Mouse (Mus musculus) liver, adult 2 months (tissue): ENCODE results near the gene Rbm25. TPM values are rescaled to one million over a fixed set of nuclear protein-coding genes. Genes with fewer than 3 reads are reported as not detected.

Source experiments
- DNase-seq: peaks from one replicate; pipeline ENCODE4 v3.0.0-alpha.2; 2011; ENCODE audit warnings: low read depth, low spot score; ENCODE audit errors: extremely low read depth
- H3K27ac ChIP-seq: fragments of 200-500 bp; replicated peaks from 2 replicates; pipeline ENCODE4 v1.5.1; 2012; ENCODE audit warnings: low read depth, mild to moderate bottlenecking, control low read depth, inconsistent platforms, low read length; ENCODE audit not compliant: insufficient read depth
- H3K27me3 ChIP-seq: fragments of 200-500 bp; 2 replicates; pipeline ENCODE4 v1.6.1; 2012; ENCODE audit warnings: mild to moderate bottlenecking, moderate library complexity, low read length, inconsistent platforms; ENCODE audit not compliant: control insufficient read depth, insufficient read depth
- H3K36me3 ChIP-seq: fragments of 200-500 bp; 2 replicates; pipeline ENCODE4 v1.6.1; 2012; ENCODE audit warnings: low read length, inconsistent platforms; ENCODE audit not compliant: control insufficient read depth, insufficient read depth
- H3K4me1 ChIP-seq: fragments of 200-500 bp; 2 replicates; pipeline ENCODE4 v1.6.1; 2011; ENCODE audit warnings: low read length; ENCODE audit not compliant: control insufficient read depth, insufficient read depth
- H3K4me3 ChIP-seq: fragments of 200-500 bp; 2 replicates; pipeline ENCODE4 v1.5.1; 2011; ENCODE audit warnings: low read depth, mild to moderate bottlenecking, control low read depth, low read length, moderate library complexity; ENCODE audit not compliant: insufficient read depth
- H3K79me2 ChIP-seq: fragments of 200-500 bp; 2 replicates; pipeline ENCODE4 v1.6.1; 2012; ENCODE audit warnings: inconsistent platforms, mild to moderate bottlenecking, low read length, moderate library complexity; ENCODE audit not compliant: control insufficient read depth, insufficient read depth
- H3K9ac ChIP-seq: fragments of 200-500 bp; 2 replicates; pipeline ENCODE4 v1.6.1; 2012; ENCODE audit warnings: low read depth, mild to moderate bottlenecking, control low read depth, inconsistent platforms, low read length
- CTCF ChIP-seq: fragments of 200-500 bp; IDR thresholded peaks from 2 replicates; pipeline ENCODE4 v1.5.1; 2011; ENCODE audit warnings: low read depth, low read length, control low read depth
- POLR2A ChIP-seq: fragments of 200-500 bp; IDR thresholded peaks from 2 replicates; pipeline ENCODE4 v1.6.1; 2011; ENCODE audit warnings: low read length, control low read depth; ENCODE audit not compliant: insufficient read depth; ENCODE audit errors: extremely low read depth
- WGBS: fragments of 180-500 bp; shearing (Covaris S2); methylation state at CpG from one replicate; pipeline ENCODE4 v1.1.7; 2018; 5-methylcytosine and 5-hydroxymethylcytosine counted together
- polyA plus RNA-seq: library from polyadenylated mRNA; depleted of rRNA; stranded (reverse); fragments of >200 nt; gene quantifications from 2 replicates; pipeline ENCODE4 v1.2.3, GENCODE M21; 2012; rRNA removed
- total RNA-seq: library from RNA; depleted of rRNA; stranded (reverse); fragments of >200 nt; gene quantifications from 2 replicates; pipeline ENCODE4 v1.2.3, GENCODE M21; 2014; rRNA removed

The Rbm25 gene
- total and polyA plus RNA-seq, 2 experiments, result 16.9 to 69.1 TPM

- Histone ChIP-seq H3K9ac (no peak overlapping the region), H3K36me3 (peaks cover 40% of the 10 kb centered on the region), H3K4me1 (peaks cover 2% of the 10 kb centered on the region; the same call in 1 of the 2 replicates), H3K27ac (peak overlapping the region; percentile 28; the same call in 1 of the 2 replicates), H3K27me3 (no peaks in the 10 kb centered on the region), H3K79me2 (no peaks in the 10 kb centered on the region), H3K4me3 (no peak overlapping the region)
- 76% methylated on average over 6 of the region's 6 CpGs for WGBS
- TF ChIP-seq POLR2A (no peak), CTCF (no peak)
- DNase-seq, result no peak
Observed at GRCm38 (mm10) chr12:83721281-83721680, 90.2 kb downstream of the Rbm25 start.

- H3K4me1 ChIP-seq, result peaks cover 2% of the 10 kb centered on the region; the same call in 1 of the 2 replicates
- no peak overlapping the region for H3K27ac ChIP-seq
- TF ChIP-seq POLR2A (no peak), CTCF (no peak)
- DNase-seq, result no peak
- 94% methylated on average over 3 of the region's 3 CpGs for WGBS
- no peak overlapping the region for H3K4me3 ChIP-seq
- no peak overlapping the region for H3K9ac ChIP-seq
- no peaks in the 10 kb centered on the region for H3K27me3 ChIP-seq
- H3K79me2 ChIP-seq, result no peaks in the 10 kb centered on the region
- peaks cover 42% of the 10 kb centered on the region for H3K36me3 ChIP-seq
Observed at GRCm38 (mm10) chr12:83723037-83723436, 92.0 kb downstream of the Rbm25 start.

- H3K4me1 ChIP-seq, result no peaks in the 10 kb centered on the region
- no peak for DNase-seq
- TF ChIP-seq POLR2A, result no peak
- no peak for TF ChIP-seq CTCF
- H3K9ac ChIP-seq, result no peak overlapping the region
- no peaks in the 10 kb centered on the region for H3K79me2 ChIP-seq
- WGBS, result 91% methylated on average over 12 of the region's 12 CpGs
- H3K27ac ChIP-seq, result no peak overlapping the region
- no peaks in the 10 kb centered on the region for H3K27me3 ChIP-seq
- peaks cover 53% of the 10 kb centered on the region for H3K36me3 ChIP-seq
- H3K4me3 ChIP-seq, result no peak overlapping the region
Observed at GRCm38 (mm10) chr12:83726510-83727308, 95.7 kb downstream of the Rbm25 start.

- Histone ChIP-seq H3K4me3 (no peak overlapping the region), H3K4me1 (no peaks in the 10 kb centered on the region), H3K27me3 (no peaks in the 10 kb centered on the region), H3K79me2 (no peaks in the 10 kb centered on the region), H3K36me3 (peaks cover 31% of the 10 kb centered on the region), H3K27ac (no peak overlapping the region), H3K9ac (no peak overlapping the region)
- over 99% methylated on average over 5 of the region's 5 CpGs for WGBS
- no peak for TF ChIP-seq POLR2A
- TF ChIP-seq CTCF, result no peak
- DNase-seq, result no peak
Observed at GRCm38 (mm10) chr12:83732225-83732624, 101.2 kb downstream of the Rbm25 start.

Other genes with a start within 250 kb of the Rbm25 start
- 1.5 and 1.6 TPM in 2 replicates for gene Dpf3, start 143.5 kb upstream of the Rbm25 start, total RNA-seq
- 2.4 and 2.7 TPM in 2 replicates for gene Dpf3, start 143.5 kb upstream of the Rbm25 start, polyA plus RNA-seq
- gene Dcaf4, start 110.8 kb upstream of the Rbm25 start, total RNA-seq, result 3.0 and 3.5 TPM in 2 replicates
- gene Dcaf4, start 110.8 kb upstream of the Rbm25 start, polyA plus RNA-seq, result 3.8 and 5.4 TPM in 2 replicates
- 52.0 and 57.7 TPM in 2 replicates for gene Zfyve1, start 34.0 kb upstream of the Rbm25 start, total RNA-seq
- gene Zfyve1, start 34.0 kb upstream of the Rbm25 start, polyA plus RNA-seq, result 37.9 and 40.9 TPM in 2 replicates
- 17.0 and 17.3 TPM in 2 replicates for gene Psen1, start 56.9 kb downstream of the Rbm25 start, total RNA-seq
- gene Psen1, start 56.9 kb downstream of the Rbm25 start, polyA plus RNA-seq, result 11.4 and 12.2 TPM in 2 replicates
- 1.3 and 1.9 TPM in 2 replicates for gene Papln, start 132.4 kb downstream of the Rbm25 start, total RNA-seq
- gene Papln, start 132.4 kb downstream of the Rbm25 start, polyA plus RNA-seq, result 2.5 and 3.1 TPM in 2 replicates